Mouse (Mus musculus) limb, embryonic 13.5 days (tissue): ENCODE results near the gene Pzp. TPM values are rescaled to one million over a fixed set of nuclear protein-coding genes. Genes with fewer than 3 reads are reported as not detected.

Experiments
- ATAC-seq: fragments of 200-750 bp; cut with Nextera tagmentation; 2 replicates; pipeline ENCODE4 v1.8.0; 2017; ENCODE audit warnings: low read depth, moderate number of reproducible peaks, moderate TSS enrichment; ENCODE audit not compliant: low FRiP score
- H3K27ac ChIP-seq: fragments of 300-500 bp; sonication (generic); 2 replicates; pipeline ENCODE4 v1.5.1; 2015; ENCODE audit warnings: inconsistent platforms, mild to moderate bottlenecking, moderate library complexity
- H3K27me3 ChIP-seq: fragments of 300-500 bp; sonication (generic); 2 replicates; pipeline ENCODE4 v1.6.1; 2015; ENCODE audit warnings: mild to moderate bottlenecking, inconsistent platforms
- H3K36me3 ChIP-seq: fragments of 300-500 bp; sonication (generic); 2 replicates; pipeline ENCODE4 v1.6.1; 2015; ENCODE audit warnings: inconsistent platforms, mild to moderate bottlenecking, moderate library complexity
- H3K4me1 ChIP-seq: fragments of 300-500 bp; sonication (generic); 2 replicates; pipeline ENCODE4 v1.6.1; 2015; ENCODE audit warnings: inconsistent platforms
- H3K4me2 ChIP-seq: fragments of 300-500 bp; sonication (generic); replicated peaks from 2 replicates; pipeline ENCODE4 v1.6.1; 2015; ENCODE audit warnings: inconsistent platforms, mild to moderate bottlenecking, moderate library complexity
- H3K4me3 ChIP-seq: fragments of 300-500 bp; sonication (generic); 2 replicates; pipeline ENCODE4 v1.5.1; 2015; ENCODE audit warnings: moderate library complexity, mild to moderate bottlenecking, inconsistent platforms
- H3K9ac ChIP-seq: fragments of 300-500 bp; sonication (generic); 2 replicates; pipeline ENCODE4 v1.6.1; 2015; ENCODE audit warnings: mild to moderate bottlenecking, inconsistent platforms
- H3K9me3 ChIP-seq: fragments of 300-500 bp; sonication (generic); 2 replicates; pipeline ENCODE4 v1.6.1; 2016; ENCODE audit warnings: inconsistent platforms
- WGBS: fragments of 180-500 bp; shearing (Covaris S2); methylation state at CpG from one replicate; pipeline ENCODE4 v1.1.7; 2015; 5-methylcytosine and 5-hydroxymethylcytosine counted together
- polyA plus RNA-seq: library from polyadenylated mRNA; unstranded; fragments of >200 nt; fragmentation: Nextera tagmentation; extraction: Ambion mirVana; gene quantifications from 2 replicates; pipeline ENCODE4 v1.2.1, GENCODE M21; 2015

Gene Pzp
- polyA plus RNA-seq, 1 experiment from 2014 or later, result not detected

- Histone ChIP-seq H3K36me3 (no peaks in the 10 kb centered on the region), H3K27ac (no peak overlapping the region), H3K4me1 (0 out of 2 replicates have a peak, but pooled peaks cover 3% of the 10 kb centered on the region), H3K4me2 (peak overlapping the region; percentile 35), H3K9me3 (no peaks in the 10 kb centered on the region), H3K4me3 (no peak overlapping the region), H3K27me3 (no peaks in the 10 kb centered on the region), H3K9ac (no peak overlapping the region)
- peak; percentile 44; the same call in 1 of the 2 replicates for ATAC-seq
- 4% methylated on average over 12 of the region's 12 CpGs for WGBS
Observed at GRCm38 (mm10) chr6:128469451-128469850, 57.1 kb downstream of the Pzp start.

- no peak overlapping the region for H3K9ac ChIP-seq
- no peak overlapping the region for H3K27ac ChIP-seq
- H3K36me3 ChIP-seq, result no peaks in the 10 kb centered on the region
- no peak overlapping the region for H3K4me2 ChIP-seq
- H3K4me3 ChIP-seq, result no peak overlapping the region
- 0 out of 2 replicates have a peak, but pooled peaks cover 3% of the 10 kb centered on the region for H3K4me1 ChIP-seq
- H3K27me3 ChIP-seq, result no peaks in the 10 kb centered on the region
- WGBS, result 45% methylated on average over 2 of the region's 2 CpGs
- H3K9me3 ChIP-seq, result no peaks in the 10 kb centered on the region
- no peak for ATAC-seq
Observed at GRCm38 (mm10) chr6:128467298-128467697, 59.2 kb downstream of the Pzp start.

GRCm38 (mm10) chr6:128466563-128466962 is 60.0 kb downstream of the Pzp start:
- no peak for ATAC-seq

GRCm38 (mm10) chr6:128466043-128466442 is 60.5 kb downstream of the Pzp start:
- H3K4me1 ChIP-seq, result 0 out of 2 replicates have a peak, but pooled peaks cover 3% of the 10 kb centered on the region
- no peak overlapping the region for H3K4me2 ChIP-seq
- H3K27ac ChIP-seq, result no peak overlapping the region
- H3K4me3 ChIP-seq, result no peak overlapping the region
- no peaks in the 10 kb centered on the region for H3K9me3 ChIP-seq
- no peak overlapping the region for H3K9ac ChIP-seq
- WGBS, result 62% methylated on average over 7 of the region's 7 CpGs
- no peaks in the 10 kb centered on the region for H3K27me3 ChIP-seq
- ATAC-seq, result no peak
- H3K36me3 ChIP-seq, result no peaks in the 10 kb centered on the region

More at GRCm38 (mm10) chr6:128466563-128466962, 60.0 kb downstream of the Pzp start:
- Histone ChIP-seq H3K4me3 (no peak overlapping the region), H3K4me2 (no peak overlapping the region), H3K4me1 (0 out of 2 replicates have a peak, but pooled peaks cover 3% of the 10 kb centered on the region), H3K27ac (no peak overlapping the region), H3K9me3 (no peaks in the 10 kb centered on the region), H3K36me3 (no peaks in the 10 kb centered on the region), H3K27me3 (no peaks in the 10 kb centered on the region), H3K9ac (no peak overlapping the region)
- WGBS, result 88% methylated on average over 3 of the region's 3 CpGs

- no peaks in the 10 kb centered on the region for H3K27me3 ChIP-seq
- H3K27ac ChIP-seq, result no peak overlapping the region
- H3K4me2 ChIP-seq, result no peak overlapping the region
- H3K36me3 ChIP-seq, result no peaks in the 10 kb centered on the region
- no peak overlapping the region for H3K4me3 ChIP-seq
- ATAC-seq, result no peak
- no peaks in the 10 kb centered on the region for H3K9me3 ChIP-seq
- no peak overlapping the region for H3K9ac ChIP-seq
- 75% methylated on average over 4 of the region's 4 CpGs for WGBS
- H3K4me1 ChIP-seq, result 0 out of 2 replicates have a peak, but pooled peaks cover 3% of the 10 kb centered on the region
Observed at GRCm38 (mm10) chr6:128464996-128465395, 61.5 kb downstream of the Pzp start.

- no peaks in the 10 kb centered on the region for H3K27me3 ChIP-seq
- no peak overlapping the region for H3K27ac ChIP-seq
- no peaks in the 10 kb centered on the region for H3K4me1 ChIP-seq
- H3K4me3 ChIP-seq, result no peak overlapping the region
- no peak for ATAC-seq
- H3K4me2 ChIP-seq, result no peak overlapping the region
- H3K36me3 ChIP-seq, result no peaks in the 10 kb centered on the region
- H3K9me3 ChIP-seq, result 0 out of 2 replicates have a peak, but pooled peaks cover 6% of the 10 kb centered on the region
- no peak overlapping the region for H3K9ac ChIP-seq
Observed at GRCm38 (mm10) chr6:128461606-128462005, 64.9 kb downstream of the Pzp start.

- no peak overlapping the region for H3K4me3 ChIP-seq
- H3K36me3 ChIP-seq, result no peaks in the 10 kb centered on the region
- H3K4me2 ChIP-seq, result no peak overlapping the region
- 80% methylated on average over 14 of the region's 14 CpGs for WGBS
- H3K27ac ChIP-seq, result no peak overlapping the region
- no peak overlapping the region for H3K9ac ChIP-seq
- H3K9me3 ChIP-seq, result 0 out of 2 replicates have a peak, but pooled peaks cover 6% of the 10 kb centered on the region
- H3K4me1 ChIP-seq, result no peaks in the 10 kb centered on the region
- no peaks in the 10 kb centered on the region for H3K27me3 ChIP-seq
- ATAC-seq, result no peak
Observed at GRCm38 (mm10) chr6:128460729-128461503, 65.6 kb downstream of the Pzp start.

- Histone ChIP-seq H3K27me3 (no peaks in the 10 kb centered on the region), H3K36me3 (no peaks in the 10 kb centered on the region), H3K9ac (no peak overlapping the region), H3K4me2 (no peak overlapping the region), H3K4me1 (no peaks in the 10 kb centered on the region), H3K4me3 (no peak overlapping the region), H3K27ac (no peak overlapping the region), H3K9me3 (0 out of 2 replicates have a peak, but pooled peaks cover 6% of the 10 kb centered on the region)
- WGBS, result 21% methylated on average over 2 of the region's 2 CpGs
- no peak for ATAC-seq
Observed at GRCm38 (mm10) chr6:128460321-128460720, 66.2 kb downstream of the Pzp start.

GRCm38 (mm10) chr6:128457186-128457585 is 69.3 kb downstream of the Pzp start:
- H3K9ac ChIP-seq, result no peak overlapping the region
- WGBS, result 89% methylated on average over 5 of the region's 5 CpGs
- no peak for ATAC-seq

GRCm38 (mm10) chr6:128455835-128456605 is 70.5 kb downstream of the Pzp start:
- Histone ChIP-seq H3K4me2 (no peak overlapping the region), H3K9ac (no peak overlapping the region), H3K36me3 (no peaks in the 10 kb centered on the region), H3K9me3 (0 out of 2 replicates have a peak, but pooled peaks cover 6% of the 10 kb centered on the region), H3K27me3 (no peaks in the 10 kb centered on the region), H3K4me3 (no peak overlapping the region), H3K27ac (no peak overlapping the region), H3K4me1 (peaks cover 6% of the 10 kb centered on the region; the same call in 1 of the 2 replicates)
- ATAC-seq, result no peak
- 73% methylated on average over 12 of the region's 12 CpGs for WGBS

More at GRCm38 (mm10) chr6:128457186-128457585, 69.3 kb downstream of the Pzp start:
- no peak overlapping the region for H3K4me3 ChIP-seq
- H3K4me2 ChIP-seq, result no peak overlapping the region
- no peaks in the 10 kb centered on the region for H3K36me3 ChIP-seq
- peaks cover 3% of the 10 kb centered on the region; the same call in 1 of the 2 replicates for H3K4me1 ChIP-seq
- no peak overlapping the region for H3K27ac ChIP-seq
- no peaks in the 10 kb centered on the region for H3K27me3 ChIP-seq
- H3K9me3 ChIP-seq, result 0 out of 2 replicates have a peak, but pooled peaks cover 6% of the 10 kb centered on the region

- Histone ChIP-seq H3K9me3 (no peaks in the 10 kb centered on the region), H3K27ac (no peak overlapping the region), H3K4me3 (no peak overlapping the region), H3K4me1 (peaks cover 1% of the 10 kb centered on the region; the same call in 1 of the 2 replicates), H3K9ac (no peak overlapping the region), H3K4me2 (no peak overlapping the region), H3K36me3 (no peaks in the 10 kb centered on the region), H3K27me3 (no peaks in the 10 kb centered on the region)
- 97% methylated on average over 5 of the region's 5 CpGs for WGBS
- no peak for ATAC-seq
Observed at GRCm38 (mm10) chr6:128447063-128447462, 79.5 kb downstream of the Pzp start.
